Mouse (Mus musculus): ENCODE measurements at regions not wholly inside any gene's neighbourhood (a gene's known extent, or its start where the extent isn't known, plus 50 kb on each side); places are given as distances from the start of the nearest gene placed in this dataset.

GRCm38 (mm10) chr6:67895858-67896257, 360.3 kb upstream of the Tacstd2 start:
- TF ChIP-seq CTCF (conservative IDR thresholded peaks at IDR 0.05; ENCODE audit: insufficient read depth, insufficient read length, low read depth, low read length) (no peak), POLR2A (IDR thresholded peaks at IDR 0.05; ENCODE audit: low read depth, low read length) (no peak)

Measured in kidney, adult 2 months (tissue).